Mouse (Mus musculus): ENCODE results near the gene Rnf186. TPM values are rescaled to one million over a fixed set of nuclear protein-coding genes. Genes with fewer than 3 reads are reported as not detected.

The Rnf186 gene
- not detected for total RNA-seq (2023)

GRCm38 (mm10) chr4:138966866-138967265 lies at the start of gene Rnf186:
Rnf186 (plus strand) TSS chr4:138967112.

GRCm38 (mm10) chr4:138972827-138973718 lies 6.2 kb downstream of the Rnf186 start, which contains the start of gene Tmco4:
Tmco4 (plus strand) TSS chr4:138972888.

Other genes with a start within 250 kb of the Rnf186 start
- gene Pla2g2c, start 242.3 kb upstream of the Rnf186 start, total RNA-seq (2023), result not detected
- gene Ubxn10, start 229.9 kb upstream of the Rnf186 start, total RNA-seq (2023), result not detected
- gene Pla2g2f, start 209.5 kb upstream of the Rnf186 start, total RNA-seq (2023), result not detected
- not detected for gene Pla2g2d, start 191.4 kb upstream of the Rnf186 start, total RNA-seq (2023)
- gene Pla2g5, start 103.6 kb upstream of the Rnf186 start, total RNA-seq (2023), result 1 to 10 TPM in 1 of 2 experiments, not detected in 1; 1.6 TPM
- not detected for gene Gm13030, start 93.1 kb upstream of the Rnf186 start, total RNA-seq (2023)
- gene Pla2g2e, start 89.2 kb upstream of the Rnf186 start, total RNA-seq (2023), result not detected
- gene Otud3, start 53.2 kb upstream of the Rnf186 start, total RNA-seq (2023), result 10 to 100 TPM; 22.1 to 23.8 TPM
- gene Tmco4, start 5.8 kb downstream of the Rnf186 start, total RNA-seq (2023), result 10 to 100 TPM; 11.5 to 13.3 TPM
- not detected for gene Htr6, start 108.5 kb downstream of the Rnf186 start, total RNA-seq (2023)
- under 1 TPM in 1 of 2 experiments, not detected in 1; 0.31 TPM for gene Nbl1, start 125.9 kb downstream of the Rnf186 start, total RNA-seq (2023)
- gene Minos1, start 164.0 kb downstream of the Rnf186 start, total RNA-seq (2023), result 100 to 1,000 TPM in 1 of 2 experiments, 10 to 100 TPM in 1; 99.5 to 120 TPM
- 100 to 1,000 TPM; 540 to 564 TPM for gene Capzb, start 225.8 kb downstream of the Rnf186 start, total RNA-seq (2023)